Mouse (Mus musculus) left cerebral cortex, adult 2 months (tissue): Measurements from ENCODE around the gene Insig2. TPM values are rescaled to one million over a fixed set of nuclear protein-coding genes. Genes with fewer than 3 reads are reported as not detected.

Source experiments
- DNase-seq, 2 experiments: peaks; one replicate each; pipeline ENCODE4 v3.0.0; 2021 to 2022; ENCODE audit warnings: low spot score in 2 of 2, mixed read lengths in 1 of 2; ENCODE audit errors: extremely low spot score in 1 of 2
- H3K27ac ChIP-seq: fragments of 200-600 bp; 2 replicates; pipeline ENCODE4 v1.8.1; 2022
- H3K4me3 ChIP-seq: fragments of 200-600 bp; 2 replicates; pipeline ENCODE4 v1.8.1; 2022
- CTCF ChIP-seq: fragments of 200-600 bp; IDR thresholded peaks from 2 replicates; pipeline ENCODE4 v1.8.1; 2022; ENCODE audit warnings: antibody characterized with exemption, mild to moderate bottlenecking, moderate library complexity
- intact Hi-C: fragments of 180-260 bp; cut with DNase I; formaldehyde crosslinking; loops from one replicate; pipeline ENCODE4 v1.15.1; 2025
- total RNA-seq, 2 experiments: library from RNA; stranded (reverse); gene quantifications; 2 replicates each; pipeline ENCODE4 v1.2.3; 2021

The Insig2 gene
- total RNA-seq, 2 experiments from 2014 or later, result 64.7 to 65.7 TPM

DNA sequence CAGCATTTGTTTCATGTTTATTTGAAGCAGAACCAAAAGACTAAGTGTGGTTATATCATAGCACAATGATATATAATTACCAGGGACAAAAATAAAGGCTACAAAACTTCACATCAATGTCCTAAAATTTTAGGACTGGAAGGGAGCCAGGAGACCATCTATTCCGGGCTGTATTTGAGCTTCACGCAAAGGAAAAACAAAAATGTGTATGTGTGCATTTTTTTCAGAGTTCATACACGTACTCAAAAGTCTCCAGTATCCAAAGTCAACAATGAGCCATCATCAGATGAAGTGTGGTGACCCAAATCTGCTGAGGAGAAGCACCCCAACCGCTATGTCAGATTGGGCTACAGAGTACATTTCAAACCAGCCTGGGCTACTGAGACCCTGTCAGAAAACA, 8.9 kb downstream of the Insig2 start:
- intact Hi-C loops, result no loop called here
- no peak overlapping the region for H3K27ac ChIP-seq
- no peak overlapping the region for H3K4me3 ChIP-seq
- no peak for DNase-seq
- TF ChIP-seq CTCF, result no peak

DNA sequence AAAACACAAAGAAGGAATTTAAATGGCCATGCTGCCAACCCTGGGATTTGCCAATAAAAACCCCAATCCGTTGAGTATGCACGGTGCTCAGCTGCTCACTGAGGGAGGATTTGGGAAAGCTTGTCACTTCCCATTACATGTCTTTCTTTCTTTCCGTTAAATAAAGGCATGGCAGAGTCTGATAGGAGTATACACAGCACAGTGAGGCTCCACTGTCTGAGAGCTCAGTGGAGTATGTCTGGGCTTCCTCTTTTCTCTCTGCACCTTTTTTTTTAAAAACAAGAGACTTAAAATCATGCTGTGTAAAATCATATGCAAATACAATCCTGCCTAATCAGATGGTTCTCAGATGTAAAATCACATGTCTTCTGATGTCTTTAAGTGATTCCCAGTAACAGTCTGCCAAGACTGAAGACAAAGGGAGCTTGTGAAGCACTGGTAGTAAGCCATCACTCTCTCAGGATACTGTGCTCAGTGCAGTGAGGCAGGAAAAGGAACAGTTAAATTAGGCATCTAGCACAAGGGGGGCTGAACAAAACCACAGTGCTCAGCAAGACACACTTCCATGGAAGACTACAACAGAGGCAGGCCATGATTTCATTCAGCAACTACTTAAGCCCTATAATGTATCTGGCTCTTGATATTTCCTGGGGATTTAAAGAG, 17.5 kb downstream of the Insig2 start:
- intact Hi-C loops, result no loop called here
- H3K4me3 ChIP-seq, result no peak overlapping the region
- no peak overlapping the region for H3K27ac ChIP-seq
- TF ChIP-seq CTCF, result no peak
- DNase-seq, result no peak

DNA sequence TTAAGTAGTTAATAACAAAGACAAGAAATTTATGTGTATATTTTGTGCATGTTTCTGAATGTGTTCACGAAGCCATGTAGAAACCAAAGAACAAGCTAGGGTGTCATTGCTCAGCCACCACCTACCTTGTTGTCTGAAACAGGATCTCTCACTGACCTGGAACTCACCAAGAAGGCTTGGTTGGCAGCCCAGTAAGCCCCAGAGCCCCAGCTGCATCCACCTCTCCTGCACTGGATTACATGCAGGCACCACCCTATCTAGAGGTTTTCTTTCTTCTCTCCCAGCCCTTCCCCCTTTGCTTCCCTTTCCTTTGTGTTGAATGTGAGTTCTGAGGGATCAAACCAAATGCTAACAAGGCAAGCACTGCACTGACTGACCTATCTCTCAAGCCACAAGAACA, 19.2 kb downstream of the Insig2 start:
- no peak overlapping the region for H3K4me3 ChIP-seq
- H3K27ac ChIP-seq, result no peak overlapping the region
- intact Hi-C loops, result no loop called here
- no peak for TF ChIP-seq CTCF
- no peak for DNase-seq

DNA sequence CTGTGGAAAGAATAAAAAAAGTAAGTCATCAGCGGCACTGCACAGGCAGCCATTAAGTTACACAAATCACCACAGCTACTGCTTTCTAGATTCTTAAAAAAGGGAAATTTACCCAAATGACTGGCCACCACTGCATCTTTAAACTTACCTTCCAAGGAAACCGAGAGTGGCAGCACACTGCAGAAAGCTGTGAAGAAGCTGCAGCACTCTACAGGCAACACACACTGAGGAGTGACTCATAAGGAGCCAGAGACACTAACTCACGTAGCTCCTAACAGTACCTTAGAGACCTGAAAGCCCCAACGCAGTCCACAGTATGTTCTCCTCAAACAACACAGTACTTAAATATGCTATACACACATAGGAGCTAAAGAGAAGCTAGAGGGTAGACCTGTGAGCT, 20.1 kb downstream of the Insig2 start:
- intact Hi-C loops, result no loop called here
- no peak overlapping the region for H3K27ac ChIP-seq
- no peak for TF ChIP-seq CTCF
- no peak for DNase-seq
- no peak overlapping the region for H3K4me3 ChIP-seq

DNA sequence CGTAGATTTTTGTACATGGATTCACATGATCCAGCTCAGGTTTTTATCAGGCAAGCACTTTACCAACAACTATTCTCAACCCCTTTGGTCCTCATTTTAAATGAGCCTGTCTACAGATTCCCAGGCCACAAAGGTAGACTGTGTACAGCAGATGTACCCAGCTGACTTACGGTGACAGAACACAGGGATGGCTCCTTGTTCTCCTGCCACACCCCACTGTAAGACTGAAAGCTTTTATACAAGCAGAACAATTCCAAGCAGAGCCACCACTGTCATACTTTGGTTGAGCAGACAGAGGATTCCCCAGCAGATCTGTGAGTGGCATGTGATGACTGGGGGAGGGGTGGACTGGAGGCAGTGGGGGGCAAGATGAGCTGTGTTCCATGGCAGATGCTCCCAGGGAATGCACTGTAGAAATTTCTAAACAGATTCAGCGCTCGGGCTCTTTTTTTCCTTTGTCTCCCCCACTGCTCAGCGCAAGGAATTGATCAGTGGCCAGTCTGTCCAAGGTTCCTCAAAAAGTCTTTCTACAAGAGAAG, 35.6 kb downstream of the Insig2 start:
- intact Hi-C loops, result no loop called here
- DNase-seq, result no peak
- Histone ChIP-seq H3K27ac (no peak overlapping the region), H3K4me3 (no peak overlapping the region)
- TF ChIP-seq CTCF, result no peak

DNA sequence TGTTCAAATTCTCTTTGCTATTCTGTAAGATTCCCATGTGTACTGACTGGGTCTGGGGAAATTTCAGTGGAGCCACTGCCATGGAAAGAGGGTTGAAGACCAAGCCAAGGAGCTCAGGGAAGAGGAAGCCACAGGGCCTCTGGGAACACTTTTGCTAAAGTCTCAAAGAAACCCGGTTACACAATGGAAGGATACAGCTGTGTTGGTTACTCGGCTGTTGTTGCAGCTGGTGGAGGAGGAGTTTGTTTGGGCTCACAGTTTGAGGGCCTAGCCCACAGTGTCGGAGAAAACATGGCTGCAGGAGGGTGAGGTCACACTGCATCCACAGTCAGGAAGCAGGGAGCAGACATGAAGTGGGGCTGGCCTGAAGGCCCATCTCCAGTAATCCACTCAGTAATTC, 38.8 kb downstream of the Insig2 start:
- H3K27ac ChIP-seq, result no peak overlapping the region
- no peak overlapping the region for H3K4me3 ChIP-seq
- intact Hi-C loops, result no loop called here
- DNase-seq, result no peak
- TF ChIP-seq CTCF, result no peak

DNA sequence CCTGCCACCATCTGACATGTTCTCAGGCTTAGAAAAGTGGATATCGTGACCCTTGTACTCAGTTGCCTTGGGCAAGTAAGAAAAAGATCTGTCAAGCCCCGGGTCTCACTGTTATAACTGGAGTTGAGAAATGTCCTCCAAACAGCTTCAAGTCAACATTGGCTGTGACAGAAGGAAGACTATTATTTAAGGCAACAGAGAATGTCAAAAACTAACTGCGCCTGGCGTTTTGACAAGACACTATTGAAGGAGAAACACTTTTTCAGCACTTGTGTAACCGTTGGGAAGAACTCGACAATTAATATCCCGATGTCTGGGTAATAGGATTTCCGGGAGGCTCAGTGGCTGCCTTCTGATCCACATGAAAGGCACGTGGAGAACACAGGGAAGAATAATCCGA, 41.5 kb downstream of the Insig2 start:
- Histone ChIP-seq H3K27ac (peak overlapping the region; percentile 62; the same call in 1 of the 2 replicates), H3K4me3 (no peak overlapping the region)
- no peak for DNase-seq
- intact Hi-C loops, result no loop called here
- no peak for TF ChIP-seq CTCF

DNA sequence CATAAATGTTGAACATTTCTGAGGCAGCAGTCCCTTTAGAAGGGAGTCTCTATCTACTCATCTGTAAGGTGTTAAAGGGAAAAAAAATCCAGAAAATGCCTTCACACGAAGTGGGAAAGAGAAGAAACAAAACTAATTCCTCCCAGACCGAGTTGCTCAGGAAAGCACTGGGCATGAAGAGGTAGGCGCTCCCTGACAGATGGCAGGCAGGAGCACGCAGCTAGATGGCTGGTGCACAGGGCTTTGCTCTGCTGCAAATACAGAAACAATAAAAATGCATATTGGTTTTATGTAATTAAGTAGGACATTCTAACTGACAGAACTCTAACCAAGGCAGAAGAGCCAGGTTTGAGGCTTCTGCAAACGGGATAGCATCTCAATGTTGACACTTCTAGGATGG, 42.0 kb downstream of the Insig2 start:
- intact Hi-C loops, result no loop called here
- TF ChIP-seq CTCF, result no peak
- H3K27ac ChIP-seq, result peak overlapping the region; percentile 62
- DNase-seq, result peak in 1 of 2 experiments; percentile 27
- no peak overlapping the region for H3K4me3 ChIP-seq

DNA sequence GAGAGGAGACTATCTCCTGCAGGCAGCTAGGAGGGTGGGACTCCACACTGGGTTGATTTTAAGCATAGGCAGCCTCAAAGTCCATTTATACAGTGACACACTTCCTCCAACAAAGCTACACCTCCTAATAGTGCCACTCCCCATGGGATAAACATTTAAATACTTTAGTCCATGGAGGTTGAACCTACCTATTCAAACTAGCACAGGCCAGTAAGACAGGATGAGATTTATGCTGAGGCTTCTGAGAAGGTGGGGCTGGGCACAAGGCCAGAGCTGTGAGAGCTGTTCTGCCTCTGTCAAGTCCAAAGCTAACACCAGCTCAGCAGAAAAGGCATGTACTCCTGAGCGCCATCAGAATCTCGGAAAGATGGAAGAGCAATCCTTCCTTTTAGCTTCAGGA, 48.2 kb downstream of the Insig2 start:
- DNase-seq, result no peak
- intact Hi-C loops, result no loop called here
- Histone ChIP-seq H3K4me3 (no peak overlapping the region), H3K27ac (no peak overlapping the region)
- TF ChIP-seq CTCF, result no peak

DNA sequence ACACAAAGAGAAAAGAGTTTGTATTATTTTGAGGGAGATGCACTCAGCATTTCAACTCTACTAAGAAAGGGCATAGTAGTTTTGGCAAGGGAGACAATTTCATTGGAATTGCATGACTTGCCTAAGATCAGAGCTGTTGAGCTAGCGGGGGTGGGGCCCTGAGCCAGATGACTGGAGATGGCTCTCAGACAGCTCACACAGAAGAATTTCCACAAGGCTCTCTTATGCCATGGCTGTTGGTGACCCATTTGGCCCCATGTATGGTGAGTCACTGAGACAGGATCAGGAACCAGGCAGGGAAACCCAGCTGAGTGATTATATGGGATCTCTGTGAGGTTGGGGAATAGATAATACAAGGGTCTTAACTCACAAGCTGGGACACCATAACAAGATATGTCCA, 51.9 kb downstream of the Insig2 start:
- H3K4me3 ChIP-seq, result no peak overlapping the region
- no peak for TF ChIP-seq CTCF
- intact Hi-C loops, result no loop called here
- H3K27ac ChIP-seq, result no peak overlapping the region
- no peak for DNase-seq

DNA sequence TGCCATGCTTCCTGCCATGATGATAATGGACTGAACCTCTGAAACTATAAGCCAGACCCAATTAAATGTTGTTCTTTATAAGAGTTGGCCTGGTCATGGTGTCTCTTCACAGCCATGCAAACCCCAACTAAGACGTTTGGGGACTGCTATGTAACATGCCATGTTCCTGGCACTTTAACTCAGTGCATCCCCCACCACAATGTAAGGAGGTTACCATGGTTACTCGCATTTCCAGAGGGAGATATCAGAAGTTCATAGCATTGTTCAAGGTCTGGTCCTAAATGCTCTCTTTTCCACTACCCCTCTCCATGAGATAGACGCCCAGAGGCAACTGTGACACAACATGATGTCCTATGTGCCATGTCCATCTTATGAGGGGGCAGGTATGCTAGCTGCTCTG, 54.0 kb downstream of the Insig2 start:
- Histone ChIP-seq H3K27ac (no peak overlapping the region), H3K4me3 (no peak overlapping the region)
- no peak for TF ChIP-seq CTCF
- intact Hi-C loops, result no loop called here
- DNase-seq, result no peak

DNA sequence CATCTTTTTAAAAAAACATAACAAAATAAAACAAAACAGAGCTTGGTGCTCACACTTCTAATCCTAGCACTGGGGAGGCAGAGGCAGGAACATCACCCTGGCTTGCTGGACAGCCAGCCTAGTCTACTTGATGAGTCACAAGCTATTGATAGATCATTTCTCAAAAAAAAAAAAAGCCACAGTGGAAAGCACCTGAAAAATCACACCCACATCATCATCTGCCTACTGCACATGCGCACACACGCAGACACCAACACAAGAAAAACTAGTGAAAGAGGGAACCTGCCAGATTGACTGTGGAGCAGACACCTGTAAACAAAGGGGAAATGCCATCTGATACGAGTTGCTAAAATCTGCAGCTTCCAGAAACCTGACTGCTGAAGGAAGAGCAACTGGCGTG, 54.9 kb downstream of the Insig2 start:
- DNase-seq, result no peak
- intact Hi-C loops, result no loop called here
- Histone ChIP-seq H3K27ac (no peak overlapping the region), H3K4me3 (no peak overlapping the region)
- no peak for TF ChIP-seq CTCF

DNA sequence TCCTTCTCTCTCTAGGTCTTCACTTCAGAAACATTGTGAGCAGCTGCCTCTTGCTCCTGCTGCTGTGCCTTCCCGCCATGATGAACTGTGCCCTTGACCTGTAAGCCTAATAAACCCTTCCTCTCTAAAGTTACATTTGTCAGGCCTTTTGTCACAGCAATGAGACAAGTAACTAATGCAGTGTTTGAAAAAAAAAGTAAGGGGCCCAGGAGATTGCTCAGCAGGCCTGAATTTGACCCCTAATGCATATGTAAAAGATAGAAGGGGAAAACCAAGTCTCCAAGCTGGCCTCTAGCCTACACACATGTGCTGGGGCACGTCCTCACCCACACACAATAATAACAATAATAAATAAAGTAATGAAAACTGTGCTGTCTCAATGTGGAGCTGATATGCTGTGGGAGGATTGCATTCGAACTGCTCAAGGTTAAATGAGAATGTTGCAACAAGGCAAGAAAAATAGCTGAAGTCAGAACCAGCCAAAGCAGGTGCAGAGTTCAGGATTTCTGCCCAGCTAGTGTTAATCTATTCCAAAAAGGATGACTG, 56.4 kb downstream of the Insig2 start:
- no peak overlapping the region for H3K27ac ChIP-seq
- no peak overlapping the region for H3K4me3 ChIP-seq
- DNase-seq, result no peak
- TF ChIP-seq CTCF, result no peak
- intact Hi-C loops, result no loop called here
